Mouse (Mus musculus) thymus, adult 2 months (tissue): ENCODE results near the gene Cfap97d2.

ENCODE experiments used
- CTCF ChIP-seq: fragments of 200-500 bp; IDR thresholded peaks from 2 replicates; pipeline ENCODE4 v1.5.1; 2012; ENCODE audit warnings: mild to moderate bottlenecking, control low read depth, low read length, moderate library complexity, borderline replicate concordance; ENCODE audit not compliant: control insufficient read depth, poor library complexity, insufficient read depth; ENCODE audit errors: extremely low read depth
- POLR2A ChIP-seq: fragments of 200-500 bp; IDR thresholded peaks from 2 replicates; pipeline ENCODE4 v1.6.1; 2012; ENCODE audit warnings: mild to moderate bottlenecking, low read length, control low read depth, moderate library complexity; ENCODE audit not compliant: control insufficient read depth, poor library complexity, insufficient read depth; ENCODE audit errors: extremely low read depth

GRCm38 (mm10) chr8:13769206-13769605 lies 63.5 kb downstream of the Cfap97d2 start:
- TF ChIP-seq CTCF (no peak), POLR2A (no peak)
